Mouse (Mus musculus) liver, embryonic 14.5 days (tissue): ENCODE results near the gene Me3. TPM values are rescaled to one million over a fixed set of nuclear protein-coding genes. Genes with fewer than 3 reads are reported as not detected.

Experiments used
- ATAC-seq: fragments of 200-750 bp; cut with Nextera tagmentation; 2 replicates; pipeline ENCODE4 v1.8.0; 2017; ENCODE audit warnings: moderate number of reproducible peaks, mild to moderate bottlenecking, moderate library complexity; ENCODE audit not compliant: insufficient read depth
- DNase-seq, 3 experiments: peaks; one replicate each; pipeline ENCODE4 v3.0.0-alpha.2; 2012 to 2013; ENCODE audit warnings: low read depth in 3 of 3, low spot score in 3 of 3
- H3K27ac ChIP-seq: fragments of 300-500 bp; sonication (generic); 2 replicates; pipeline ENCODE4 v1.5.1; 2014; ENCODE audit warnings: moderate library complexity, mild to moderate bottlenecking, control low read depth, inconsistent platforms
- H3K27me3 ChIP-seq: fragments of 300-500 bp; sonication (generic); 2 replicates; pipeline ENCODE4 v1.6.1; 2014; ENCODE audit warnings: mild to moderate bottlenecking, low read length, moderate library complexity; ENCODE audit not compliant: control insufficient read depth, insufficient read depth
- H3K36me3 ChIP-seq: fragments of 300-500 bp; sonication (generic); replicated peaks from 2 replicates; pipeline ENCODE4 v1.6.1; 2014; ENCODE audit warnings: low read depth; ENCODE audit not compliant: control insufficient read depth, insufficient read depth
- H3K4me1 ChIP-seq, 2 experiments: fragments of 200-500 bp in 1 of 2; fragments of 300-500 bp in 1 of 2; sonication (generic) in 1 of 2; replicated peaks; 2 replicates each; pipeline ENCODE4 v1.6.1; 2012 to 2014; ENCODE audit warnings: antibody characterized with exemption in 1 of 2, inconsistent platforms in 1 of 2, low read length in 1 of 2; ENCODE audit not compliant: control insufficient read depth in 2 of 2, insufficient read depth in 2 of 2
- H3K4me2 ChIP-seq: fragments of 300-500 bp; sonication (generic); 2 replicates; pipeline ENCODE4 v1.6.1; 2014; ENCODE audit warnings: low read depth, mild to moderate bottlenecking, control low read depth, moderate library complexity
- H3K4me3 ChIP-seq, 2 experiments: fragments of 200-500 bp in 1 of 2; fragments of 300-500 bp in 1 of 2; sonication (generic) in 1 of 2; 2 replicates each; pipeline ENCODE4 v1.5.1; 2012 to 2014; ENCODE audit warnings: low read depth in 2 of 2, low read length in 2 of 2, mild to moderate bottlenecking in 2 of 2, control low read depth in 1 of 2, inconsistent platforms in 1 of 2, moderate library complexity in 1 of 2; ENCODE audit not compliant: insufficient read depth in 1 of 2
- H3K9ac ChIP-seq: fragments of 300-500 bp; sonication (generic); replicated peaks from 2 replicates; pipeline ENCODE4 v1.6.1; 2014; ENCODE audit warnings: mild to moderate bottlenecking, control low read depth, moderate library complexity
- H3K9me3 ChIP-seq: fragments of 300-500 bp; sonication (generic); 2 replicates; pipeline ENCODE4 v1.6.1; 2016; ENCODE audit warnings: low read length, mixed read lengths; ENCODE audit not compliant: control insufficient read depth
- CTCF ChIP-seq: IDR thresholded peaks from 2 replicates; pipeline ENCODE4 v1.5.1; 2016; ENCODE audit warnings: antibody characterized with exemption, low read depth, control low read depth
- EP300 ChIP-seq: IDR thresholded peaks from 2 replicates; pipeline ENCODE4 v1.6.1; 2016; ENCODE audit warnings: antibody characterized with exemption, low read depth
- WGBS: fragments of 180-500 bp; shearing (Covaris S2); extraction: QIAGEN DNeasy Blood & Tissue Kit; methylation state at CpG from one replicate; pipeline ENCODE4 v1.1.7; 2014; ENCODE audit not compliant: insufficient replicate concordance; 5-methylcytosine and 5-hydroxymethylcytosine counted together
- polyA plus RNA-seq, 2 experiments: library from polyadenylated mRNA; depleted of rRNA in 1 of 2; stranded (reverse) in 1 of 2; unstranded in 1 of 2; fragments of >200 nt; fragmentation: Nextera tagmentation in 1 of 2; extraction: Ambion mirVana in 1 of 2; gene quantifications; 2 replicates each; pipeline versions ENCODE4 v1.2.1 to v1.2.3; 2012 to 2014

The Me3 gene
- polyA plus RNA-seq, 2 experiments: not detected

- no peaks in the 10 kb centered on the region for H3K27me3 ChIP-seq
- H3K4me2 ChIP-seq: no peak overlapping the region
- ATAC-seq: no peak
- no peak overlapping the region for H3K4me3 ChIP-seq
- no peaks in the 10 kb centered on the region for H3K36me3 ChIP-seq
- no peaks in the 10 kb centered on the region for H3K4me1 ChIP-seq
- H3K27ac ChIP-seq: no peak overlapping the region
- DNase-seq: no peak
- WGBS: 51% methylated on average over 3 of the region's 3 CpGs
- TF ChIP-seq CTCF (no peak), EP300 (no peak)
- H3K9ac ChIP-seq: no peak overlapping the region
- H3K9me3 ChIP-seq: no peaks in the 10 kb centered on the region
Measured at GRCm38 (mm10) chr7:89680891-89681290, 48.7 kb downstream of the Me3 start.

- H3K4me3 ChIP-seq: no peak overlapping the region
- WGBS: 67% methylated on average over 10 of the region's 10 CpGs
- no peaks in the 10 kb centered on the region for H3K4me1 ChIP-seq
- H3K36me3 ChIP-seq: no peaks in the 10 kb centered on the region
- H3K27me3 ChIP-seq: no peaks in the 10 kb centered on the region
- no peaks in the 10 kb centered on the region for H3K9me3 ChIP-seq
- no peak overlapping the region for H3K27ac ChIP-seq
- no peak for TF ChIP-seq EP300
- TF ChIP-seq CTCF: no peak
- ATAC-seq: no peak
- DNase-seq: no peak
- H3K9ac ChIP-seq: no peak overlapping the region
- H3K4me2 ChIP-seq: no peak overlapping the region
Measured at GRCm38 (mm10) chr7:89681666-89682470, 49.7 kb downstream of the Me3 start.

- Histone ChIP-seq H3K9me3 (no peaks in the 10 kb centered on the region), H3K27me3 (no peaks in the 10 kb centered on the region), H3K27ac (no peak overlapping the region), H3K4me2 (no peak overlapping the region), H3K9ac (no peak overlapping the region), H3K36me3 (no peaks in the 10 kb centered on the region), H3K4me1 (no peaks in the 10 kb centered on the region), H3K4me3 (no peak overlapping the region)
- DNase-seq (no peak), ATAC-seq (no peak)
- TF ChIP-seq EP300: no peak
- peak; percentile 63 for TF ChIP-seq CTCF
Measured at GRCm38 (mm10) chr7:89698186-89698585, 66.0 kb downstream of the Me3 start.

- WGBS: 64% methylated on average over 5 of the region's 5 CpGs
- Histone ChIP-seq H3K27ac (no peak overlapping the region), H3K27me3 (no peaks in the 10 kb centered on the region), H3K4me2 (no peak overlapping the region), H3K9ac (no peak overlapping the region), H3K36me3 (no peaks in the 10 kb centered on the region), H3K4me1 (no peaks in the 10 kb centered on the region), H3K4me3 (no peak overlapping the region), H3K9me3 (no peaks in the 10 kb centered on the region)
- TF ChIP-seq EP300: no peak
- TF ChIP-seq CTCF: no peak
- ATAC-seq: no peak
- no peak for DNase-seq
Measured at GRCm38 (mm10) chr7:89699668-89700350, 67.6 kb downstream of the Me3 start.

GRCm38 (mm10) chr7:89700511-89700910, 68.3 kb downstream of the Me3 start:
- Histone ChIP-seq H3K36me3 (no peaks in the 10 kb centered on the region), H3K9me3 (no peaks in the 10 kb centered on the region), H3K4me3 (no peak overlapping the region), H3K4me2 (no peak overlapping the region), H3K9ac (no peak overlapping the region), H3K4me1 (no peaks in the 10 kb centered on the region), H3K27me3 (no peaks in the 10 kb centered on the region), H3K27ac (no peak overlapping the region)
- 55% methylated on average over 1 of the region's 1 CpGs for WGBS
- ATAC-seq (no peak), DNase-seq (no peak)
- TF ChIP-seq CTCF (no peak), EP300 (no peak)
